Comparison of ENCODE assay signal across 15 mouse cellular contexts in genomic region chr1:135929876-135930275, GRCm38 (mm10). TPM values are rescaled to one million over a fixed set of nuclear protein-coding genes. Genes with fewer than 3 reads are reported as not detected.
DNase-seq lines count a peak whose midpoint lies in the region; ATAC-seq lines count a peak whose summit lies in the region.
"Had no signal": no experiment of that assay in that cellular context is flagged by ENCODE, and none has a peak within 500 bp of the region (broad histone marks: within the 10 kb centered on the region; RNA-seq: fewer than 3 reads in every experiment).

No protein-coding gene starts in this region.

- peak; percentile 45; the same call in 1 of the 2 replicates for ATAC-seq in hindbrain, embryonic 16.5 days
- ATAC-seq in hindbrain, embryonic 13.5 days (ENCODE audit: low FRiP score) = no peak
- peak; percentile 51; the same call in 1 of the 2 replicates for ATAC-seq in midbrain, embryonic 16.5 days

- H3K27ac ChIP-seq in hindbrain, embryonic 16.5 days (ENCODE audit: low read depth, low read length) = no peak overlapping the region
- H3K27ac ChIP-seq in hindbrain, embryonic 13.5 days = no peak overlapping the region
- H3K27ac ChIP-seq in midbrain, embryonic 16.5 days (ENCODE audit: low read length) = no peak overlapping the region
- H3K27ac ChIP-seq: heart, embryonic 10.5 days; hindbrain, embryonic 10.5 days; liver, embryonic 15.5 days had no signal

- no peak overlapping the region for H3K4me2 ChIP-seq in hindbrain, embryonic 16.5 days (ENCODE audit: low read length)
- no peak overlapping the region for H3K4me2 ChIP-seq in hindbrain, embryonic 13.5 days
- no peak overlapping the region for H3K4me2 ChIP-seq in midbrain, embryonic 16.5 days (ENCODE audit: low read length)
- H3K4me2 ChIP-seq: liver, embryonic 15.5 days had no signal

- 53% methylated on average over 3 of the region's 3 CpGs for WGBS in hindbrain, embryonic 16.5 days
- 56% methylated on average over 3 of the region's 3 CpGs for WGBS in hindbrain, embryonic 13.5 days
- 52% methylated on average over 3 of the region's 3 CpGs for WGBS in midbrain, embryonic 16.5 days

- no peaks in the 10 kb centered on the region for H3K36me3 ChIP-seq in hindbrain, embryonic 16.5 days (ENCODE audit: control insufficient read depth, insufficient read depth, low read length)
- H3K36me3 ChIP-seq in hindbrain, embryonic 13.5 days = no peaks in the 10 kb centered on the region
- H3K36me3 ChIP-seq in midbrain, embryonic 16.5 days (ENCODE audit: control insufficient read depth, insufficient read depth, low read length) = no peaks in the 10 kb centered on the region
- H3K36me3 ChIP-seq: heart, embryonic 10.5 days; hindbrain, embryonic 10.5 days; liver, embryonic 15.5 days had no signal

- H3K4me3 ChIP-seq in hindbrain, embryonic 16.5 days (ENCODE audit: low read length) = no peak overlapping the region
- H3K4me3 ChIP-seq in hindbrain, embryonic 13.5 days = no peak overlapping the region
- H3K4me3 ChIP-seq in midbrain, embryonic 16.5 days (ENCODE audit: low read depth, low read length) = no peak overlapping the region
- H3K4me3 ChIP-seq: heart, embryonic 10.5 days; hindbrain, embryonic 10.5 days; liver, embryonic 15.5 days had no signal

- DNase-seq in 3T3-L1 (ENCODE audit: low read depth, low spot score) = peak; percentile 42
- DNase-seq in CD4-positive helper T cell, adult 2 months (ENCODE audit: low read depth, low spot score) = peak; percentile 24
- DNase-seq in lung, postnatal 36 days = no peak
- no peak for DNase-seq in liver
- DNase-seq in ovary, postnatal 36 days (ENCODE audit: low spot score) = no peak
- DNase-seq: adrenal gland, postnatal 10 days; cerebellum, adult 11 months; kidney, postnatal 10 days had no signal

- H3K9me3 ChIP-seq in hindbrain, embryonic 16.5 days (ENCODE audit: control insufficient read depth, low read length) = no peaks in the 10 kb centered on the region
- H3K9me3 ChIP-seq in hindbrain, embryonic 13.5 days = no peaks in the 10 kb centered on the region
- no peaks in the 10 kb centered on the region for H3K9me3 ChIP-seq in midbrain, embryonic 16.5 days (replicated peaks; ENCODE audit: control insufficient read depth, low read length, poor library complexity, severe bottlenecking)
- H3K9me3 ChIP-seq: heart, embryonic 10.5 days; hindbrain, embryonic 10.5 days; liver, embryonic 15.5 days had no signal

- no peak overlapping the region for H3K9ac ChIP-seq in hindbrain, embryonic 16.5 days (ENCODE audit: low read depth, low read length)
- no peak overlapping the region for H3K9ac ChIP-seq in hindbrain, embryonic 13.5 days
- no peak overlapping the region for H3K9ac ChIP-seq in midbrain, embryonic 16.5 days (ENCODE audit: low read depth, low read length)
- H3K9ac ChIP-seq: liver, embryonic 15.5 days had no signal

- no peaks in the 10 kb centered on the region; the same call in 1 of the 2 replicates for H3K4me1 ChIP-seq in hindbrain, embryonic 16.5 days (ENCODE audit: control insufficient read depth, insufficient read depth, low read depth, low read length)
- peaks cover 8% of the 10 kb centered on the region; the same call in 1 of the 2 replicates for H3K4me1 ChIP-seq in hindbrain, embryonic 13.5 days (replicated peaks)
- H3K4me1 ChIP-seq in midbrain, embryonic 16.5 days (ENCODE audit: control insufficient read depth, insufficient read depth, low read length) = peaks cover 3% of the 10 kb centered on the region; the same call in 1 of the 2 replicates
- H3K4me1 ChIP-seq: heart, embryonic 10.5 days had no signal

- H3K27me3 ChIP-seq in hindbrain, embryonic 16.5 days (replicated peaks; ENCODE audit: control insufficient read depth, insufficient read depth, low read length) = no peaks in the 10 kb centered on the region; the same call in none of the 2 replicates
- H3K27me3 ChIP-seq in hindbrain, embryonic 13.5 days = no peaks in the 10 kb centered on the region
- H3K27me3 ChIP-seq in midbrain, embryonic 16.5 days (ENCODE audit: control insufficient read depth, insufficient read depth, low read depth, low read length) = no peaks in the 10 kb centered on the region

RNA-seq across cellular contexts. Expression of gene Pkp1, which starts 10.9 kb away (rescaled TPM):
- polyA plus RNA-seq in hindbrain, embryonic 16.5 days (2015; fragmentation: Nextera tagmentation; extraction: Ambion mirVana) = 0.09 and 0.14 TPM in 2 replicates
- polyA plus RNA-seq in hindbrain, embryonic 13.5 days (2015; fragmentation: Nextera tagmentation; extraction: Ambion mirVana) = not detected in 2 replicates
- 0.06 TPM in 1 of 2 replicates, not detected in the other for polyA plus RNA-seq in midbrain, embryonic 16.5 days (2015; fragmentation: Nextera tagmentation; extraction: Ambion mirVana)
- polyA plus RNA-seq: liver, embryonic 15.5 days; neural tube, embryonic 14.5 days had no signal

Comparison
In these comparisons a context has a peak if more than half of its experiments do, and no peak if none do; other contexts are left out.
1. DNase-seq: peak in 3T3-L1 (single experiment) and CD4-positive helper T cell, adult 2 months (single experiment); none in lung, postnatal 36 days (single experiment), liver (single experiment) and ovary, postnatal 36 days (single experiment).